Mouse (Mus musculus) right cerebral cortex, postnatal 14 days (tissue): ENCODE data around the gene Golt1a.
"Not testable (repeated sequence)": the region's sequence is repeated elsewhere in the genome, so short reads cannot be mapped to it uniquely, and the experiment has no call there.

Experiments used
- DNase-seq: peaks from one replicate; pipeline ENCODE4 v3.0.0; 2022

Gene Golt1a

GRCm38 (mm10) chr1:133306842-133307241 is 2.8 kb upstream of the Golt1a start:
- peak; percentile 76 for DNase-seq

GRCm38 (mm10) chr1:133307318-133307717 is 2.3 kb upstream of the Golt1a start:
- no peak for DNase-seq

DNA sequence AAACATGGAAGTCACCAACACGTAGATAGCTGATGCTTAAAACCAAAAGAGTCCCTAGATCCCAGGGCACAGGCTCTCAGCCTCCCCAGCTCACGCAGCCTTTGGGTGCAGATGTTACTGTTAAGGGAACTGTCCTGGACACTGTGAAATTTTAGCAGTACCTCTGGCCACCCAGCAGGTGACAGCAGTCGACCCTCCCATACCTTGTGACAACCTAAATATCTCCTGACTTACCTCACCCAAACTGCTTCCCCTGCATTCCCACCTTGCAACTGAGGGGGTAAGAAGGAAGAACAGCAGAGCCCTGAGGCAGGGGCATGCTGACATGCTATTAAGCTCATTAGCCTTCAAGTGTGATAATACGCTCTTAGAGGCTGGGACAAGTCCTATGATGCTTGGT is 1.6 kb downstream of the Golt1a start:
- DNase-seq = no peak

DNA sequence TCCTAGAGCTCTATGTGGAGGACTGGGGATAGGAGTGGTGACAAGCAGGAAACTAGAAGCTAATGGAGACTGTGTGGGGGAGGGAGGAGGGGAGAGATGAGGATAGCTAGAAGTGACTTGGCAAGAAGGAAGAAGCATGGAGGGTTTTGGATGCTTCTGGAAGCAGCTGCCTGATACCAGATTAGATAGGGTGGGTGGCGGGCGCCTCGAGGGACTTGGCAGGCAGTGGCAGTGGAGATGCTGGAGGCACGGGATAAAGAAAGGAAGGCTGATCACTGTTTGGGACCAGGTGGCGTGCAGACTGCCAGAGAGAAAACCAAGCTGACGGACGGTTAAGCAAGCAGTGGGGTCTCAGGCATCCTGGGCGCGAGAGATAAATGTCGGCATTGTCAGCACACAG is 2.3 kb downstream of the Golt1a start:
- DNase-seq = peak; percentile 78

DNA sequence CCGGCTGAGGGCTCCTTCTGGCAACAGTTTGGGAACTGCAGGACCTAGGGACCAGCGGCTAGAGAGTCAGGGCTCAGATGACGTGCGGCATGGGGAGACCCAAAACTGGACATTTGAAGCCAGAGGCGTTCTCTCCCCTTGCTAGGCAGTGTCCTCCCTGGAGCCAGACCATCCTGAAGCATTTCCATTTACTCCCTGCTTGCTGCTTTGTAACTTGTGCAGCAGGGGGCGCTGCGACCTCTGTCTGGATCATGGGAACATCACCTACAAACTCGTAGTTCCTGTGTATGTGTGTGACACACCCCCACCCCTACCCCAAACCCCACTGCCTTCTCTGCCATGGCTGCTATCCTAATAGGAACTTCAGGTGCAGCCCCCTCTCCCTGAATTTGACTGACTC is 4.8 kb downstream of the Golt1a start:
- DNase-seq = peak; percentile 71

GRCm38 (mm10) chr1:133315775-133316174 is 6.2 kb downstream of the Golt1a start:
- DNase-seq = no peak

GRCm38 (mm10) chr1:133316577-133316976 is 7.0 kb downstream of the Golt1a start:
- no peak for DNase-seq

- no peak for DNase-seq
These were observed 7.5 kb downstream of the Golt1a start for GRCm38 (mm10) chr1:133317149-133317548.

- peak; percentile 66 for DNase-seq
These were observed 11.8 kb downstream of the Golt1a start, which contains the start of gene Kiss1 for GRCm38 (mm10) chr1:133321267-133321925. Gene Kiss1, plus strand, starts transcription at chr1:133321875.

DNA sequence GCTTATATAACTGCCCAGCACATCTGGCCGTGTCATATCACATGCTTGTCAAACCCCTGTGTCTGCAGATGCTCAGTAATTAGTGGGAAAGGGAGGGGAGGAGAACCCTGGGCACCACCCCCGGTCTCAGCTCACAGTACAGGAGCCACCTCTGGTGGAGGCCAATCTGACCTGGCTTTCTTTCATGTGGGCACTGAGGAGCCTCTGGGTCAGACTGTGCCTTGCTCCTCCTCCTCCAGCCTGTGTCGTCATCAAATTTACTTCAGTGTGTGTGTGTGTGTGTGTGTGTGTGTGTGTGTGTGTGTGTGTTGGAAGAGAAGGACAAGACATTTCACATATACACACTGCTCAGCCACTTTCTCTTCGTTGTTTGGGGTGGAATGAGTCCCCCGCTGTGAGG is 13.7 kb downstream of the Golt1a start:
- no peak for DNase-seq

- no peak for DNase-seq
These were observed 16.4 kb downstream of the Golt1a start for GRCm38 (mm10) chr1:133325951-133326350.

DNA sequence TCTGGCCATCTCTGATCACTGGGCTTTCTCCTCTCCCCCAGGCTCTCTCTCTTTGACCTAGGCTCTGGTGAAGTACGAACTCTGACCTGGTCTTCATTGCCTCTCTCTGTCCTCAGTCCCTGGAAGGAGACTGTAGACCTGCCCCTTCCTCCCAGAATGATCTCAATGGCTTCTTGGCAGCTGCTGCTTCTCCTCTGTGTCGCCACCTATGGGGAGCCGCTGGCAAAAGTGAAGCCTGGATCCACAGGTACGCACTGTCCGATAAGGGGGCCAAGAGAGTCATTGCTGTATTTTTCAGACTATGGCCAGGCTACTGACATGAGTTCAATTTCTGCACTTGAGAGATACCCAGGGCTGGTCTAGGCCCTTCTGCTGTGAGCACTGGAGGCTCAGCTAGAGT is 17.5 kb downstream of the Golt1a start:
- DNase-seq = no peak

DNA sequence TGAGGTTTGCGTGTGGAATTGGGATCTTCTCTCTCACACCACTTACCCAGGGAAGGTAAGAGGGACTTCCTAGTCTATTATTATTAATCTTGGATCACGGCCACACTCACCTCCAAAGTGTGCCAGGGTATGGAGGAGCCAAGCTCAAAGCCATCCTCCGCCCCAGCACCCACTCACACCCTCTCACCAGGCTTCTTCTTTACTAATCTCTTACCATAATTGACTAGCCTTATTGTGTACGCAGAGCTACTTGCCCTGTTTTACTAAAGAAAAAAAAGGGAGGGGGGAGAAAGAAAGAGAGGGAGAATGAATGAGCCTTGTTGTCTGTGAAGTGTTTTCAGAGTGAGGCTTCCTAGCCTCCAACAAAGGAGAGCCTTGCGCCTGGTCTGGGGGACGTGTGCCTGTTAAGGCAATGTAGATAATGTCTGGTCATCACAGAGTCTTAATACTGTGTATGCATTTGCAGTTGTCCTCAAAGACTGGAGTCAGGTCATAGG is 18.7 kb downstream of the Golt1a start:
- no peak for DNase-seq

DNA sequence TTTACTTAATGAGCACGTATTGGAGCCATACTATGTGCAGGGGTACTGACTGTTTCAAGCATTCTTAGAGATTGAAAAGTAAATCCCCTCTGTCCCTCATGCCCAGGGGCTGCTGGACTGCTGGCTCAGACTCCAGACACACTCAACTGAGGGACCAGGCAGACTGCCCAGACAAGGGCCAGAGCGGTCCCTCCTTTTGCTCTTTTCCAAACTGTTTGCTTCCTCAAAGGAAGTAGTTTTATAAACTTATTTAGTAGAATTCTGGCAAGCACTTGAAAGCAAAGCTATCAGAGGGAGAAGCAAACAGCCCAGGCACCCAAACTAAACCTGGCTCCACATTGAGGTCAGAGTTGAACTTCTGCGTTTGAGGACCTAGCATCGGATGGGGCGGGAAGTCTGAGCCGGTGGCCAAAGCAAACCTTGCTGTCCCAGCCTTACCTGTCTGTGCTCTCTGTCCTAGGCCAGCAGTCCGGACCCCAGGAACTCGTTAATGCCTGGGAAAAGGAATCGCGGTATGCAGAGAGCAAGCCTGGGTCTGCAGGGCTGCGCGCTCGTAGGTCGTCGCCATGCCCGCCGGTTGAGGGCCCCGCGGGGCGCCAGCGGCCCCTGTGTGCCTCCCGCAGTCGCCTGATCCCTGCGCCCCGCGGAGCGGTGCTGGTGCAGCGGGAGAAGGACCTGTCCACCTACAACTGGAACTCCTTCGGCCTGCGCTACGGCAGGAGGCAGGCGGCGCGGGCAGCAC is 19.5 kb downstream of the Golt1a start:
- no peak for DNase-seq

DNA sequence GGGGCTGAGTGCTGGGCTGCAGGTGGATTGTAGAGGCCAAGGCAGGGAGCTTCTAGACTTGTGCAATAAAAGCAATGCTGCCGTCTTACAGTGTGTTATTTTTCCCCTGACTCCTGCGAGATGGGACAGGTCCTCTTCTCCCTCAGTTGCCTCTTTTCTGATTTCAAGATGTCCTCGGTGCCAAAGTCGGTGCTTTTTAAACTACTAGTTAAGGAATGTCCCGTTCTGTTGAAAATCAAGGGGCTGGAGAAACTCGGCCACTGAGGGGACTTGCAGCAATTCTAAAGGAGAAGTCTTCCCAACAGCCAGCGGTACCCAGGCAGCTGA is 20.0 kb downstream of the Golt1a start:
- DNase-seq = no peak

DNA sequence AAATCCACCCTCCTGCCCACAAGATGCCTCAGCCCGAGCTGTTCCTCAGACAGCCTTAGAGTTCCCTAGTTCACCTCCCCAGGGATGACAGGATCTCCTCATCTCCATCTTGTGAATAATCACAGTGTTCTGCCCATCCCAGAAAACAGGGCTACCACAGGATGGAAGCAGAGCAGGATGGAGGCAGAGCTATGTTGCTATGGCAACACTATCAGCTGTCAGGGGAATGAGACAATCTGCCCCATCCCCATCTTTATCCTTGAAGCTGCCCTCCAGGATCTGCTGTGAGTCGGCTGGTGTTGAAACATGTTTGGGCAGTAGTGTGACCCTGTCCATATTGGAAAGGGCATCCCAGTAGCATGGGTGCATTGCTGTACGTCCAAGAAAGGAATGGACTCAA is 21.5 kb downstream of the Golt1a start:
- no peak for DNase-seq

DNA sequence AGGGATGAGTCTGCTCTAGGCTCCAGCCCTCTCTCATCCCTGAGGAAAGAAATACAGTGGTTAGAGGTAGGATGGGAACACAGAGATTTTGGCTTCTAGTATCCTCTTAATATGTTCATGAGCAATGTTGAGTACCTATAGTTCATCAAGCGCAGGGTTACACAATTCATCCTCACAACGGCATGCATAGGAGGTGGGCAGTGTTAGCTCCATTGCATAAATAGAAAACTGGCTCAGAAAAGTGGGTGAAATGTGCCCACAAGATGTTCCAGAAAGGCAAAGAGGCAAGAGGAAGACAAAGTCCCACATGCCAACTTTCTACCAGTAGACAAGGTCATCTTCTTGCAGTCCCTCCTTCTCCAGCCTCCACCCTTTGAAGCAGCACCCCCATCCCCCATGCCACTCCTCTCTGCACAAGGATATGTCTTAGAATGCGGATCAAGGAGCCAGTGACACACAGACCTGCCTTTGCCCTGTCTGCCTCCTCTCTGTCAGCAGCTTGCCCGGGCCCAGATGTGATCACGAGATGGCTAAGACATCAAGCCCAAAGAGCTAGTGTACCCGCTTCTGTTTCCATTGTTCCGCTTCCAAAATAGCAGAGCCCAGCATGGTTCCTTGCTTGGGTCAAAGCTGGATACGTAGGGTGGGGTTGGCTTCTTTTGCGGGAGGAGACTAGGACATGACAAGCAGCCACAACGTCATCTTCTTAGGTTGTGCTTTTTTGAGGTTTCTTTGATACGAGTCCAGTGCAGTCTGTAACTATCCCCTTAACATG is 23.2 kb downstream of the Golt1a start:
- DNase-seq = no peak

GRCm38 (mm10) chr1:133333937-133334336 is 24.3 kb downstream of the Golt1a start:
- DNase-seq = no peak

DNA sequence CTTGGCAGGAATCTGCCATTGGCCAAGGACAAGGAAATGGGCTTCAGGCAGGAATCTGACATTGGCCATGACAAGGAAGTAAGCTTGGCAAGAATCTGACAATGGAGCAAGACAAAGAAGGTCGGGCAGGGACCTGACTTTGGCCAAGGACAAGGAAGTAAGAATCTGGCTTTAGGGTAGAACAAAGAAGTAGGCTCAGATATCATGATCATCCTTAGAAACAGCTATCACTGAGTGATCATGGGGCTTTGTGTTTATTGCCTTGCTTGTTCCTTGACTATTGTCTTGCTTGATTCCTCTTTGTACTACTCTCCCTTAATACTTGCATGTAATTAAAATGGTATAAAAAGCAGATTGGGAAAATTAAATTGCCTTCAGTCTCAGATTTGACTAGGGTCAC is 30.8 kb downstream of the Golt1a start:
- DNase-seq = not testable (repeated sequence)

DNA sequence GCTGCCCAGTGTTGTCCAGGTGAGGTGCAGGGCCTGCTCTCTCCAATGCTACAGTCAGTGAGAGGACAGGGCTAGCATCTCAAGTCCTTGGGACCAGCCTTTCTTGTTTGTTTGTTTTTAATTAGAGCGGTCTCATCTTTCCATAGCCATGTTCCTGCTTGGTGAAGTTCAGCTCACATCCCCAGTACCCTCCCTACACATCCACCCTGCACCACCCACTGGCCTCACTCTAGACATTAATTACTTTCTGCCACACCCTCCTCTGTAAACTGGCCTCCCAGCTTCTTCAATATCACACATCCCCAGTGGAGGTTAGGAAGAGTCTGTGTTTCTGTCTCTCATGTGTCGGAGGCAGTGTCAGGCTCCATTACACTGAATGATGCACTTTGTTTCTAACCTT is 34.8 kb downstream of the Golt1a start:
- no peak for DNase-seq

DNA sequence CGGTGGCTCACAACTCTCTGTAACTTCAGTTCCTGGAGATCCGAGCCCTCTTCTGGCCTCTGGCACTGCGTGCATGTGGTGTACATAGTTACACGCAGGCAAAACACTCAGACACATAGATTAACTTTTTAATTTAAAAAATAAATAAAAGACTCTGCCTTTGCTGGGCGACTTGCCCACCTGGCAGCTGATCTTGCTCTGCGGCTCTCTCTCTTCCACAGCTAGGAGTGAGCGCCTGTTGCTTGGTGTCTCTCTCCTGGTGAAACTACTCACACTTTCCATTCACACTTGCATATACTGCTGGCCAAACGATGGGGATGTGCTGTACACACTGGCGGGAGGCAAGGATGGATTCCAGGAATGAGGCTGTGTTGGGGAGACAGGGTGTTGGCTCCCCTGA is 36.9 kb downstream of the Golt1a start:
- DNase-seq = peak; percentile 40

GRCm38 (mm10) chr1:133347226-133347625 is 37.6 kb downstream of the Golt1a start:
- DNase-seq = no peak

DNA sequence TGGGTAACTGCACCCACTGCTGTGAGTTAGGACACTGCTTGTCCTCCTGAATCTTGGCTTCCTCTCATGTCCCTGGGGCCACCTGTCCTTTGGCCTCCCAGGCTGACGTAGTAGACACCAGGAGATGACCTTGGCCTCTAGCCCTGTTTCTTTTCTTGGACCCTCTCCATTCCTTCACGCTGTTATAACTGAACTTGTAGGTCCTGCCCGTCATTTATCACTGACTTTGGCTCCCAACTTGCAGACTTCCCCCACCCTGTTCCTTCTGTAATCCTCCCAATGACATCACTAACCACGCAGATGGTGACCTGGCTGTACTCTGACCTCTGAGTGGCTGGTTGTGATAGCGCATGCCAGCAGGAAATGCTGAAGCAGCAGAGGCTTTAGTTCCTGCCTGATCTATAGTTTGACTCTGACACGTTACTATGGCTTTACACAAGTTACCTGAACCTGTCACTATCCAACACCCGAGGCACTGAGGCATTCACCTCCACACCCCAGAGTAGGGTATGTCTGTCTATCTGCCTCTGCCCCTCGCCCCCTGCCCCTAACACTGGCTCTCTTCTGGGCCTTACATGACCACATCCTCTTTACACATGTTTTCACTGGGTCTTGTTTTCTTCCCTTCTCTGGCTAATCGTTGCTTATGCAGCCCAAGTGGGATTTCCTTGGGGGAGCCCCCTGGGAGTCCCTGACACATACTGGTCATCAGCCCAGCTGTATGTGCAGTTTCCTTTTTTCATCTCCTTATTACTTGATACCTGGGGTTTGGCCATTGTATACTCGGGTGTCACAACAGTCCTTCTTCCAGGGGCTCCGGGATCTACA is 38.3 kb downstream of the Golt1a start:
- DNase-seq = no peak
